ENCODE assay signal across 8 mouse cellular contexts in genomic region chr2:64915448-64915847, GRCm38 (mm10).
DNase-seq lines count a peak whose midpoint lies in the region; ATAC-seq lines count a peak whose summit lies in the region.

No protein-coding gene starts in this region.

- H3K4me3 ChIP-seq in kidney, embryonic 16.5 days (ENCODE audit: low read length), result no peak overlapping the region
- no peak overlapping the region for H3K4me3 ChIP-seq in hindbrain, embryonic 16.5 days (ENCODE audit: low read length)
- H3K4me3 ChIP-seq in midbrain, embryonic 15.5 days, result no peak overlapping the region
- H3K4me3 ChIP-seq in liver, embryonic 12.5 days, result no peak overlapping the region

- H3K4me1 ChIP-seq in kidney, embryonic 16.5 days (ENCODE audit: insufficient read depth, low read length), result peaks cover 8% of the 10 kb centered on the region
- H3K4me1 ChIP-seq in hindbrain, embryonic 16.5 days (ENCODE audit: control insufficient read depth, insufficient read depth, low read depth, low read length), result no peaks in the 10 kb centered on the region
- H3K4me1 ChIP-seq in midbrain, embryonic 15.5 days, result peaks cover 3% of the 10 kb centered on the region; the same call in 1 of the 2 replicates
- H3K4me1 ChIP-seq in liver, embryonic 12.5 days, result no peaks in the 10 kb centered on the region

- H3K27ac ChIP-seq in kidney, embryonic 16.5 days (ENCODE audit: low read length), result no peak overlapping the region
- H3K27ac ChIP-seq in hindbrain, embryonic 16.5 days (ENCODE audit: low read depth, low read length), result no peak overlapping the region
- H3K27ac ChIP-seq in midbrain, embryonic 15.5 days, result 0 out of 2 replicates have a peak overlapping the region, but pooled peaks have one; percentile 60
- H3K27ac ChIP-seq in liver, embryonic 12.5 days, result no peak overlapping the region

- H3K36me3 ChIP-seq in kidney, embryonic 16.5 days (ENCODE audit: insufficient read depth, low read length), result no peaks in the 10 kb centered on the region
- H3K36me3 ChIP-seq in hindbrain, embryonic 16.5 days (ENCODE audit: control insufficient read depth, insufficient read depth, low read length), result no peaks in the 10 kb centered on the region
- H3K36me3 ChIP-seq in midbrain, embryonic 15.5 days (replicated peaks), result no peaks in the 10 kb centered on the region
- H3K36me3 ChIP-seq in liver, embryonic 12.5 days, result no peaks in the 10 kb centered on the region

- H3K4me2 ChIP-seq in kidney, embryonic 16.5 days (replicated peaks; ENCODE audit: low read depth, low read length), result no peak overlapping the region
- no peak overlapping the region for H3K4me2 ChIP-seq in hindbrain, embryonic 16.5 days (ENCODE audit: low read length)
- H3K4me2 ChIP-seq in midbrain, embryonic 15.5 days, result no peak overlapping the region
- no peak overlapping the region for H3K4me2 ChIP-seq in liver, embryonic 12.5 days

- no peak overlapping the region for H3K9ac ChIP-seq in kidney, embryonic 16.5 days (replicated peaks; ENCODE audit: low read length)
- no peak overlapping the region for H3K9ac ChIP-seq in hindbrain, embryonic 16.5 days (ENCODE audit: low read depth, low read length)
- H3K9ac ChIP-seq in midbrain, embryonic 15.5 days, result no peak overlapping the region
- H3K9ac ChIP-seq in liver, embryonic 12.5 days, result no peak overlapping the region

- WGBS in kidney, embryonic 16.5 days, result 65% methylated on average over 6 of the region's 6 CpGs
- WGBS in hindbrain, embryonic 16.5 days, result 44% methylated on average over 6 of the region's 6 CpGs
- WGBS in midbrain, embryonic 15.5 days, result 40% methylated on average over 6 of the region's 6 CpGs
- WGBS in liver, embryonic 12.5 days (ENCODE audit: insufficient replicate concordance), result 51% methylated on average over 6 of the region's 6 CpGs

- DNase-seq in kidney, adult 11 months, result no peak
- peak; percentile 35 for DNase-seq in cerebellum, adult 9-10 months
- DNase-seq in urinary bladder, adult 18-20 months (ENCODE audit: low spot score in 2 of 2), result no peak

- peak; percentile 12; the same call in 1 of the 2 replicates for ATAC-seq in kidney, embryonic 16.5 days (ENCODE audit: low FRiP score, low TSS enrichment)
- peak; percentile 90 for ATAC-seq in hindbrain, embryonic 16.5 days
- ATAC-seq in midbrain, embryonic 15.5 days (replicated peaks), result peak; percentile 88
- ATAC-seq in CD4-positive, CD25-positive, alpha-beta regulatory T cell, adult 4 months, result no peak
- ATAC-seq in liver, embryonic 12.5 days, result no peak

- no peaks in the 10 kb centered on the region for H3K27me3 ChIP-seq in kidney, embryonic 16.5 days (ENCODE audit: insufficient read depth, low read length)
- H3K27me3 ChIP-seq in hindbrain, embryonic 16.5 days (replicated peaks; ENCODE audit: control insufficient read depth, insufficient read depth, low read length), result no peaks in the 10 kb centered on the region
- no peaks in the 10 kb centered on the region for H3K27me3 ChIP-seq in midbrain, embryonic 15.5 days (replicated peaks)
- no peaks in the 10 kb centered on the region for H3K27me3 ChIP-seq in liver, embryonic 12.5 days (replicated peaks)

- no peaks in the 10 kb centered on the region for H3K9me3 ChIP-seq in kidney, embryonic 16.5 days (ENCODE audit: low read length)
- H3K9me3 ChIP-seq in hindbrain, embryonic 16.5 days (ENCODE audit: control insufficient read depth, low read length), result no peaks in the 10 kb centered on the region
- H3K9me3 ChIP-seq in midbrain, embryonic 15.5 days, result no peaks in the 10 kb centered on the region
- H3K9me3 ChIP-seq in liver, embryonic 12.5 days (replicated peaks), result no peaks in the 10 kb centered on the region

Comparison
In these comparisons a context has a peak if more than half of its experiments do, and no peak if none do; other contexts are left out.
1. ATAC-seq: peak in kidney, embryonic 16.5 days (single experiment), hindbrain, embryonic 16.5 days (single experiment) and midbrain, embryonic 15.5 days (single experiment); none in CD4-positive, CD25-positive, alpha-beta regulatory T cell, adult 4 months (single experiment) and liver, embryonic 12.5 days (single experiment).